Mouse (Mus musculus) embryonic fibroblast, embryonic 13.5 days (primary cell): ENCODE measurements at regions not wholly inside any gene's neighbourhood (a gene's known extent, or its start where the extent isn't known, plus 50 kb on each side); places are given as distances from the start of the nearest gene placed in this dataset.
"Not testable (repeated sequence)": the region's sequence is repeated elsewhere in the genome, so short reads cannot be mapped to it uniquely, and the experiment has no call there.

Source experiments
- H3K27ac ChIP-seq: 2 replicates; pipeline ENCODE4 v1.5.1; 2012; ENCODE audit warnings: low read length, control low read depth, inconsistent platforms; ENCODE audit not compliant: insufficient read depth
- H3K4me1 ChIP-seq: 2 replicates; pipeline ENCODE4 v1.6.1; 2011; ENCODE audit warnings: low read length; ENCODE audit not compliant: control insufficient read depth, insufficient read depth
- H3K4me3 ChIP-seq: 2 replicates; pipeline ENCODE4 v1.5.1; 2011; ENCODE audit warnings: mild to moderate bottlenecking, control low read depth, low read length; ENCODE audit not compliant: insufficient read depth
- CTCF ChIP-seq: IDR thresholded peaks from 2 replicates; pipeline ENCODE4 v1.5.1; 2011; ENCODE audit warnings: mild to moderate bottlenecking, control low read depth, low read length, moderate library complexity, borderline replicate concordance; ENCODE audit not compliant: insufficient read depth
- POLR2A ChIP-seq: IDR thresholded peaks from 2 replicates; pipeline ENCODE4 v1.6.1; 2011; ENCODE audit warnings: low read depth, mild to moderate bottlenecking, control low read depth, low read length, moderate library complexity

GRCm38 (mm10) chr14:33691690-33692089 is 102.7 kb downstream of the Ptpn20 start:
- no peak for TF ChIP-seq POLR2A
- no peak for TF ChIP-seq CTCF
- Histone ChIP-seq H3K4me3 (no peak overlapping the region), H3K4me1 (no peaks in the 10 kb centered on the region), H3K27ac (no peak overlapping the region)

GRCm38 (mm10) chr14:33694224-33694623 is 105.2 kb downstream of the Ptpn20 start:
- no peak overlapping the region for H3K4me3 ChIP-seq
- no peak overlapping the region for H3K27ac ChIP-seq
- H3K4me1 ChIP-seq = no peaks in the 10 kb centered on the region
- TF ChIP-seq CTCF = no peak
- no peak for TF ChIP-seq POLR2A

GRCm38 (mm10) chr14:33695362-33695982 is 106.5 kb downstream of the Ptpn20 start:
- Histone ChIP-seq H3K4me3 (no peak overlapping the region), H3K4me1 (no peaks in the 10 kb centered on the region), H3K27ac (no peak overlapping the region)
- no peak for TF ChIP-seq POLR2A
- TF ChIP-seq CTCF = peak; percentile 94

- TF ChIP-seq POLR2A (no peak), CTCF (no peak)
- Histone ChIP-seq H3K4me1 (no peaks in the 10 kb centered on the region), H3K4me3 (no peak overlapping the region), H3K27ac (no peak overlapping the region)
Observed at GRCm38 (mm10) chr14:33696817-33697216, 107.8 kb downstream of the Ptpn20 start.

- H3K27ac ChIP-seq = no peak overlapping the region
- H3K4me3 ChIP-seq = no peak overlapping the region
- TF ChIP-seq CTCF (no peak), POLR2A (no peak)
- no peaks in the 10 kb centered on the region for H3K4me1 ChIP-seq
Observed at GRCm38 (mm10) chr14:33699777-33700438, 110.9 kb downstream of the Ptpn20 start.

- Histone ChIP-seq H3K27ac (no peak overlapping the region), H3K4me3 (no peak overlapping the region), H3K4me1 (no peaks in the 10 kb centered on the region)
- TF ChIP-seq POLR2A (no peak), CTCF (no peak)
Observed at GRCm38 (mm10) chr14:33707661-33708297, 118.8 kb downstream of the Ptpn20 start.

GRCm38 (mm10) chr14:33708298-33708665 is 119.3 kb downstream of the Ptpn20 start:
- TF ChIP-seq POLR2A = no peak
- TF ChIP-seq CTCF = no peak
- Histone ChIP-seq H3K27ac (no peak overlapping the region), H3K4me3 (no peak overlapping the region), H3K4me1 (no peaks in the 10 kb centered on the region)

GRCm38 (mm10) chr14:33712458-33712857 is 123.5 kb downstream of the Ptpn20 start:
- no peak overlapping the region for H3K27ac ChIP-seq
- no peak overlapping the region for H3K4me3 ChIP-seq
- no peaks in the 10 kb centered on the region for H3K4me1 ChIP-seq
- TF ChIP-seq CTCF (no peak), POLR2A (no peak)

GRCm38 (mm10) chr14:33719651-33720050 is 130.6 kb downstream of the Ptpn20 start:
- no peak overlapping the region for H3K4me3 ChIP-seq
- TF ChIP-seq POLR2A = no peak
- TF ChIP-seq CTCF = no peak
- no peaks in the 10 kb centered on the region for H3K4me1 ChIP-seq
- H3K27ac ChIP-seq = no peak overlapping the region

- not testable (repeated sequence) for H3K27ac ChIP-seq, H3K4me3 ChIP-seq, H3K4me1 ChIP-seq
Observed at GRCm38 (mm10) chr14:33722379-33723145, 133.6 kb downstream of the Ptpn20 start.
